Mouse (Mus musculus): ENCODE measurements at regions not wholly inside any gene's neighbourhood (a gene's known extent, or its start where the extent isn't known, plus 50 kb on each side); places are given as distances from the start of the nearest gene placed in this dataset.

- no peak for DNase-seq (ENCODE audit: low read depth, low spot score)
- Histone ChIP-seq H3K9ac (ENCODE audit: control insufficient read depth, low read depth, low read length, poor library complexity, severe bottlenecking) (no peak overlapping the region), H3K9me3 (replicated peaks; ENCODE audit: insufficient read depth, low read length) (no peaks in the 10 kb centered on the region), H3K4me1 (ENCODE audit: control insufficient read depth in 1 of 2, insufficient read depth in 2 of 2, low read length in 2 of 2) (no peaks in the 10 kb centered on the region), H3K27me3 (ENCODE audit: control insufficient read depth in 1 of 2, insufficient read depth in 2 of 2, low read length in 2 of 2) (no peaks in the 10 kb centered on the region), H3K27ac (ENCODE audit: control insufficient read depth, low read depth, low read length) (no peak overlapping the region), H3K36me3 (ENCODE audit: control insufficient read depth in 1 of 2, insufficient read depth in 2 of 2, low read length in 2 of 2) (no peaks in the 10 kb centered on the region), H3K4me3 (ENCODE audit: control insufficient read depth in 1 of 2, insufficient read depth in 1 of 2, low read depth in 2 of 2, low read length in 2 of 2) (no peak overlapping the region), H3K79me2 (ENCODE audit: control insufficient read depth, insufficient read depth, low read length, poor library complexity) (no peaks in the 10 kb centered on the region)
- TF ChIP-seq RAD21 (IDR thresholded peaks at IDR 0.05; ENCODE audit: low read depth, low read length) (no peak), GATA1 (IDR thresholded peaks at IDR 0.05; ENCODE audit: low read depth, low read length) (no peak), ZKSCAN1 (IDR thresholded peaks at IDR 0.05; ENCODE audit: low read depth, low read length) (no peak), CHD1 (IDR thresholded peaks at IDR 0.05; ENCODE audit: low read depth, low read length) (no peak), NELFE (IDR thresholded peaks at IDR 0.05; ENCODE audit: low read depth, low read length) (no peak), CTCF (IDR thresholded peaks at IDR 0.05 in 2 of 3, conservative IDR thresholded peaks at IDR 0.05 in 1 of 3; ENCODE audit: control insufficient read depth in 1 of 3, insufficient read depth in 1 of 3, low read depth in 2 of 3, low read length in 3 of 3, poor library complexity in 1 of 3, severe bottlenecking in 1 of 3) (no peak), POLR2AphosphoS2 (IDR thresholded peaks at IDR 0.05; ENCODE audit: low read length) (no peak), NRF1 (IDR thresholded peaks at IDR 0.05; ENCODE audit: insufficient read depth, low read depth, low read length, poor library complexity, severe bottlenecking) (no peak), MYC (IDR thresholded peaks at IDR 0.05; ENCODE audit: low read depth, low read length) (no peak), RCOR1 (IDR thresholded peaks at IDR 0.05; ENCODE audit: low read depth, low read length) (no peak)
Measured at GRCm38 (mm10) chr1:64275086-64275802, 153.2 kb upstream of the Klf7 start.

- Histone ChIP-seq H3K9ac (ENCODE audit: control insufficient read depth, low read depth, low read length, poor library complexity, severe bottlenecking) (no peak overlapping the region), H3K9me3 (replicated peaks; ENCODE audit: insufficient read depth, low read length) (no peaks in the 10 kb centered on the region), H3K36me3 (ENCODE audit: control insufficient read depth in 1 of 2, insufficient read depth in 2 of 2, low read length in 2 of 2) (no peaks in the 10 kb centered on the region), H3K4me3 (ENCODE audit: control insufficient read depth in 1 of 2, insufficient read depth in 1 of 2, low read depth in 2 of 2, low read length in 2 of 2) (no peak overlapping the region), H3K4me1 (ENCODE audit: control insufficient read depth in 1 of 2, insufficient read depth in 2 of 2, low read length in 2 of 2) (no peaks in the 10 kb centered on the region), H3K27me3 (ENCODE audit: control insufficient read depth in 1 of 2, insufficient read depth in 2 of 2, low read length in 2 of 2) (no peaks in the 10 kb centered on the region), H3K27ac (ENCODE audit: control insufficient read depth, low read depth, low read length) (no peak overlapping the region), H3K79me2 (ENCODE audit: control insufficient read depth, insufficient read depth, low read length, poor library complexity) (no peaks in the 10 kb centered on the region)
- DNase-seq (ENCODE audit: low read depth, low spot score), result no peak
- TF ChIP-seq MYB (IDR thresholded peaks at IDR 0.05; ENCODE audit: low read depth, low read length) (no peak), MAX (IDR thresholded peaks at IDR 0.05; ENCODE audit: low read length) (no peak), E2F4 (IDR thresholded peaks at IDR 0.05; ENCODE audit: borderline replicate concordance, low read depth, low read length) (no peak), JUND (IDR thresholded peaks at IDR 0.05; ENCODE audit: low read depth, low read length) (no peak), ZMIZ1 (IDR thresholded peaks at IDR 0.05; ENCODE audit: low read depth, low read length) (no peak), USF2 (IDR thresholded peaks at IDR 0.05; ENCODE audit: borderline replicate concordance in 1 of 2, insufficient read depth in 1 of 2, low read depth in 1 of 2, low read length in 2 of 2) (no peak), ELF1 (IDR thresholded peaks at IDR 0.05; ENCODE audit: low read depth, low read length) (no peak), CHD2 (IDR thresholded peaks at IDR 0.05; ENCODE audit: low read length) (no peak), TCF12 (IDR thresholded peaks at IDR 0.05; ENCODE audit: low read depth, low read length) (no peak), ZNF384 (IDR thresholded peaks at IDR 0.05; ENCODE audit: low read depth, low read length) (no peak), USF1 (IDR thresholded peaks at IDR 0.05; ENCODE audit: low read depth, low read length) (no peak), MAZ (IDR thresholded peaks at IDR 0.05; ENCODE audit: low read depth, low read length) (no peak), MYC (IDR thresholded peaks at IDR 0.05; ENCODE audit: low read depth, low read length) (no peak)
Measured at GRCm38 (mm10) chr1:64257237-64257636, 135.2 kb upstream of the Klf7 start.
